Mouse (Mus musculus) limb, embryonic 10.5 days (tissue): Measurements from ENCODE around the gene Mapkap1. TPM values are rescaled to one million over a fixed set of nuclear protein-coding genes. Genes with fewer than 3 reads are reported as not detected.

Source experiments
- DNase-seq: peaks from one replicate; pipeline ENCODE4 v3.0.0-alpha.2; 2017; ENCODE audit warnings: low spot score
- H3K27ac ChIP-seq: fragments of 300-500 bp; sonication (generic); 2 replicates; pipeline ENCODE4 v1.5.1; 2016; ENCODE audit warnings: mild to moderate bottlenecking
- H3K27me3 ChIP-seq: fragments of 300-500 bp; sonication (generic); 2 replicates; pipeline ENCODE4 v1.6.1; 2016; ENCODE audit warnings: low read depth, mild to moderate bottlenecking; ENCODE audit not compliant: poor library complexity, severe bottlenecking
- H3K36me3 ChIP-seq: fragments of 300-500 bp; sonication (generic); 2 replicates; pipeline ENCODE4 v1.6.1; 2016; ENCODE audit warnings: mild to moderate bottlenecking, moderate library complexity
- H3K4me1 ChIP-seq: fragments of 300-500 bp; sonication (generic); 2 replicates; pipeline ENCODE4 v1.6.1; 2016
- H3K4me3 ChIP-seq: fragments of 300-500 bp; sonication (generic); 2 replicates; pipeline ENCODE4 v1.5.1; 2016; ENCODE audit warnings: mild to moderate bottlenecking, moderate library complexity
- H3K9me3 ChIP-seq: fragments of 300-500 bp; sonication (generic); replicated peaks from 2 replicates; pipeline ENCODE4 v1.6.1; 2016; ENCODE audit warnings: mild to moderate bottlenecking
- whole genome bisulfite sequencing: fragments of 180-500 bp; shearing (Covaris S2); methylation state at CpG from one replicate; pipeline ENCODE4 v1.1.7; 2016; 5-methylcytosine and 5-hydroxymethylcytosine counted together
- polyA plus RNA-seq: library from polyadenylated mRNA; unstranded; fragments of >200 nt; fragmentation: Nextera tagmentation; extraction: Ambion mirVana; gene quantifications from 2 replicates; pipeline ENCODE4 v1.2.1, GENCODE M21; 2016

Gene Mapkap1
- polyA plus RNA-seq, 1 experiment from 2014 or later, result 96.4 TPM

DNA sequence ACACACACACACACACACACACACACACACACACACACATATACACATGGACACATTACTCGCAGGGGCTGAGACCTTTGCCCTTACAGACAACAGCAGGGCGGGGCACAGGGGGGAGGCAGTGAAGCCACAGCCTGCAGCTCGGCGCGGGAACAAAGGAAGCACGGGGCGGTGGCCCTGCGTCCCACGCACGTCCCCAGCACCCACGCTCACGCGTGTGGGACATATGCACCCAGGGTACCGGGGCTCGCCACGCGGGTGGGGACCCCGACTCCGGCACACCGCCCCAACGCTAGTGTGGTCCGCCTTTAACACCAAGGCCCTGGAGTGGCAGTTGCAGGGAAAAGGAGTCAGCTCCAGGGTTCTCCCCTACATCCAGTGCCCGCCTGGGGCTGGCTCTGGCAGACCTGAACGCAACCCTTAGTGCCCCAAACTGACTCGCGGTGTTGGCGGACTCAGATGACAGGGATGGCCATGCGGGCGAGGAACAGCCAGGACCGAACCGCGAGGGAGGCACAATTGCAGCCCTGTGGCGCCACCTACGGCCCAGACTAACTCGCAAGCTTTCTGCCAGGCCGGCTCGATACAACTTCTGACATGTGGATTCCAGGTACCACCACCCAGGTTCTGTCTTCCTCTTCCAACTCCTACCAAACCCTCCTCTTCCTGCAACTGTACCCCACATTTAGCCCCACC is 232.5 kb downstream of the Mapkap1 start:
- Histone ChIP-seq H3K9me3 (no peaks in the 10 kb centered on the region), H3K4me3 (peak overlapping the region; percentile 55), H3K4me1 (peaks cover 35% of the 10 kb centered on the region), H3K27me3 (peaks cover 14% of the 10 kb centered on the region; the same call in 1 of the 2 replicates), H3K36me3 (no peaks in the 10 kb centered on the region), H3K27ac (peak overlapping the region; percentile 85)
- 18% methylated on average over 37 of the region's 37 CpGs for WGBS
- peak; percentile 88 for DNase-seq

DNA sequence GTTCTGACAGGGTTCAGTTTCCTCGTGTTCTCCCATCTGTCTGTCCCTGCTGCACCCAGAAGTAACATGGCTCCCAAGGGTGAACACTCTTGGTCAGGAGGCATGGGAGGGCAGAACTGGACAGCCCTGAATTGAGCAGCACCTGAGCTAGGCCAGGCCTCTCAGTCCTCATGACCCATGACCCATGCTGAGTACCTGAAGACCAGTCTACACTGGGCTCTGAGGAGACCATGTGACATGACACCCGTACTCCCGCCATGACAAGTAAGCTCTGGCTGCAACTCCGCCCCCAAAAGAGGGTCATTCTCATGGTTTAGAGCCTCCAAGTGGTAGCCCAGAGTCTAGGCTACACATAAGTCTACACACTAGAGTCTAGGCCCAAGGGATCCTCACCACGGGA is 233.2 kb downstream of the Mapkap1 start:
- Histone ChIP-seq H3K27ac (no peak overlapping the region), H3K27me3 (peaks cover 17% of the 10 kb centered on the region; the same call in 1 of the 2 replicates), H3K4me3 (no peak overlapping the region), H3K4me1 (peaks cover 38% of the 10 kb centered on the region), H3K9me3 (no peaks in the 10 kb centered on the region), H3K36me3 (no peaks in the 10 kb centered on the region)
- no peak for DNase-seq
- WGBS, result 66% methylated on average over 5 of the region's 5 CpGs

DNA sequence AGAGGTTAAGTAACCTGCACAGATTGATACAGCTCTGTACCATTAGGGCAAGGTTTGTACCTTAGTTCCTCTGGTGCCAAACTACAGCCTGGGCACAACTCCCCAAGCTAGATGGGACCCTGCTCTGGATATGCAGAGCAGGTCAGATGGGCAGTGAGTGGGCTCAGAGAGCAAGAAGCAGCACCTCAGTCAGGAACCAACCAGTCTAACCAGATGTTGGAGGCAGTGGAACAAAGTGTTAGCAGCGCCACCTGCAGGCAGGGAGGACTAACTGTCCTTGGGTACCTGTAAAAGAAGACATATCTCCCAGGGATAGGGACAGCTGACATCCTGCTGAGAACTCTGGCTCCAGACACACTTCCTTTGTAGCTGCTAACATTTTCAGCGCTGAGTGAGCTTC is 235.8 kb downstream of the Mapkap1 start:
- peaks cover 47% of the 10 kb centered on the region for H3K4me1 ChIP-seq
- H3K27me3 ChIP-seq, result peaks cover 23% of the 10 kb centered on the region
- H3K27ac ChIP-seq, result no peak overlapping the region
- DNase-seq, result peak; percentile 72
- no peaks in the 10 kb centered on the region for H3K9me3 ChIP-seq
- 28% methylated on average over 2 of the region's 2 CpGs for WGBS
- H3K4me3 ChIP-seq, result no peak overlapping the region
- H3K36me3 ChIP-seq, result no peaks in the 10 kb centered on the region

DNA sequence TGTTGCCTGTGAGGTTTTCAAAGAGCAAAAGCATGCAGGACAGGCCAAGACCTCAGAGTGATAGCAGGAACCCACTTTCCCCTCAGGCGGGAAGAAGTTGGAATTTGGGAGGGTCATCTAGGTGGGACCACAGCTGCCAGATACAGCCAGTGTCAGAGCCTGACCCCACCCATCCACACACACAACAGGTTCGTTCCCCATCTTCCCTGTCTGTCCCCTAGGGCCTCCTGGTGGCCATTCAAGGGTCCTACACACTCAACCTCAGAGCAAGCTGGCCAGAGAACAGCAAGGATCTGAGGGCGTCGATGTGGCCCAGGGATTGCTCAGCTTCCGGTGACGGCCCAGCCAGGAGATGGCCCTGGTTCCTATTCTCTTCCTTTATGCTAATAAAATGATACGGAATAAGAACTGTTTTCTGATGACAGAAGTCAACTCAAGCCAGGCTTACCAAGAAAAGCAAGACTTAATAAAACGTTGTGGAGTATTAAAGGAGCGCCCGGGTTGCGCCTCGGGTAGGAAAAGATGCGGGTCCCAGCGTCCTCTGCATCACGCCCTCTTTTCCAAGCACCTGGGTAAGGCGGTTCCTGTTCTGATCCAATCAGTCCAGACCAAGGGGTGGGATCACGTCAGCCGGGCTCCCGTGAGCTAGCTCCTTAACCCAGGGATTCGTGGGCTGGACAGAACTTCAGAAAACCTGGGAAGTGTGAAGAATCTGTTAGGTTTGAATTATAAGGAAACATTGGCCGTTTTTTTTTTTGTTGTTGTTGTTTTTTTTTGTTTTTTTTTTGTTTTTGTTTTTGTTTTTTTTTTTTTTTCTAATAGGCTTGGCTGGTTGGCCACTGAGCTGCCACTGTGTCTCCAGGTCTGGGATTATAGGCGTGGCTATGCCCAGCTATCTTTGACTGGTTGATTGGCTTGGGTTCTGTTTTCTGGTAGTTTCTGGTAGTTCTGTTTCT is 238.3 kb downstream of the Mapkap1 start:
- 31% methylated on average over 22 of the region's 22 CpGs for WGBS
- DNase-seq, result no peak
- Histone ChIP-seq H3K9me3 (no peaks in the 10 kb centered on the region), H3K4me1 (peaks cover 32% of the 10 kb centered on the region), H3K27me3 (peaks cover 14% of the 10 kb centered on the region; the same call in 1 of the 2 replicates), H3K36me3 (no peaks in the 10 kb centered on the region), H3K4me3 (no peak overlapping the region), H3K27ac (no peak overlapping the region)

DNA sequence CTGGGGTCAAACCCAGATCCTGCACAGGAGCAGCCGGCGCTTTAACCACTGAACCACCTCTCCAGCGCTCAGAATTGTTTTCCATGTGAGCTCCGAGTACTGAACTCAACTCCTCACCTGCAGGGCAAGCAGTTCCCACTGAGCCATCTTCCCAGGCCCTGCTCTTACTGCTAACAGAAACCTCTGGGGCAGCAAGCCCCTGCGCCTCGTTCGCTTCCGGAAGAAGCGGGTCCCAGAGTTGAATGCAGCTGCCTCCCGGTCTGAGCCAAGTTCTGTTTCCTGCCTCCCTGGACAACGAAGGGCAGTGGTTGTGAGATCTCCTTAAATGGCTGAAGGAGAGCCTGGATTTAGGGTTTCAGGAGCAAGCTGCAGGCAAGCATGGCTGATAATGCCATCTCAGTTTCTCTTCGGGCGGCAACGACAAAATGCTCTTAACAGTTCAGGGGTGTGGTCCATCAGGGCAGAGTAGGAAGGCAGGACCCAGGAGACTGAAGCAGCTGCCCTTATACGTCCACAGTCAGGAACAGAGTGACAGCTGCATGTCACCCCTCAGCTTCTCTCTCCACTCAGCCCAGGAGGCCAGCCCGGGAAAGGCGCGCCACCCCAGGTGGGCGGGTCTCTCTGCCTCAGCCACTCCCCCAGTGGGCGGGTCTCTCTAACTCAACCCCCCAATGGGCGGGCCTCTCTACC is 239.4 kb downstream of the Mapkap1 start:
- peak overlapping the region; percentile 36; the same call in 1 of the 2 replicates for H3K27ac ChIP-seq
- no peaks in the 10 kb centered on the region for H3K9me3 ChIP-seq
- peaks cover 25% of the 10 kb centered on the region for H3K4me1 ChIP-seq
- peak overlapping the region; percentile 53 for H3K4me3 ChIP-seq
- no peaks in the 10 kb centered on the region for H3K36me3 ChIP-seq
- WGBS, result 13% methylated on average over 21 of the region's 21 CpGs
- peak; percentile 82 for DNase-seq
- H3K27me3 ChIP-seq, result peaks cover 9% of the 10 kb centered on the region; the same call in 1 of the 2 replicates

DNA sequence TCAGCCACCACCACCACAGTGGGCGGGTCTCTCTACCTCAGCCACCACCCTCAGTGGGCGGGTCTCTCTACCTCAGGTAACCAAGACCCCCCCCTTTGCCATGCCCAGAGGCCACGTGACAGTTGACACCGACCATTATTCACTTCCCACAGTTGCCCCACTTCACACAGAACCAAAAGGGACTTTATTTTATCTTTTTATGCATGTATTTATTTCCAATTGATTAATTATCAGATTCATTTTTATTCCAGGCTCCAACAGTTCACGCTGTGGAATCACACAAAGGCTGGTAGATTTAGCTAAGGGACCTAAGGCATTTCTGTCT is 239.9 kb downstream of the Mapkap1 start:
- Histone ChIP-seq H3K27ac (peak overlapping the region; percentile 36; the same call in 1 of the 2 replicates), H3K27me3 (peaks cover 9% of the 10 kb centered on the region; the same call in 1 of the 2 replicates), H3K4me3 (peak overlapping the region; percentile 53), H3K9me3 (no peaks in the 10 kb centered on the region), H3K36me3 (no peaks in the 10 kb centered on the region), H3K4me1 (peaks cover 21% of the 10 kb centered on the region)
- 11% methylated on average over 5 of the region's 5 CpGs for WGBS
- DNase-seq, result no peak

DNA sequence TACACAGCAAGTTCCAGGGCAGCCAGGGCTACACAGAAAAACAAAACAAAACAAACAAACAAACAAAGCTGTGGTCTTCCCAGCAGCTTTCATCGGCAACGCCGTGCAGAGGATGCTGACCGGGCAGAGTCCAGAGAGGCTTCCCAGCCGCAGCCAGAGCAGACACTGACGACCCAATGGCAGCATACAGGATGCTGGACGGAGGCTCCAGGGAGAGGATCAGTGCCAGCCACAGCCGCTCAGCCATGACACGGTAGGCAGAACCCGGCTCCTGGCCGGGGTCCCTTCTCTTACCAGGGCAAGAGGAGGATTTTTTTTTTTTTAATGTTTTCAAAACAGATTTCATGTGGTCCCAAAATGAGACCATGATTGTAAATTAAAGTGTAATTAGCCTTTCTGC is 240.8 kb downstream of the Mapkap1 start:
- H3K4me3 ChIP-seq, result no peak overlapping the region
- peaks cover 9% of the 10 kb centered on the region; the same call in 1 of the 2 replicates for H3K27me3 ChIP-seq
- no peaks in the 10 kb centered on the region for H3K9me3 ChIP-seq
- H3K4me1 ChIP-seq, result peaks cover 21% of the 10 kb centered on the region
- DNase-seq, result no peak
- H3K27ac ChIP-seq, result no peak overlapping the region
- no peaks in the 10 kb centered on the region for H3K36me3 ChIP-seq
- WGBS, result 76% methylated on average over 11 of the region's 11 CpGs

DNA sequence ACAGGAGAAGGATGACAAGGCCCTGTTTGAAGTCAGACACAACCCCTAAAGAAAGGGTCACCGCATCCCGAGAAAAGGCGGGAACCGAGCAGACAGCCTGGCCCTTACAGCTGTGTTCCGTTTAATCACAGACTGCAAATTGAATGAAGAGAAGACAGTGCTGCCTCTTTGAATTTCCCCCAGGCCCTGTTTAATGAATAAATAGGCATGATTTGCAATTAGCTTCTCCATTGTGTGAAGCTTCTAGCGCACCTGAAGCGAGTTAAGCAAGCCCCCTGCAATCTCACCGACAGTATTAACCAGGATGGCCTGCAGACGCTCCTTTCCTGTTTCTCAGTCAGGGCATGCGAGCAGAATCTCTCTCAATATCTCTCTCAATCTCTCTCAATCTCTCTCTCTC is 261.2 kb downstream of the Mapkap1 start:
- Histone ChIP-seq H3K27ac (no peak overlapping the region), H3K27me3 (peaks cover 36% of the 10 kb centered on the region), H3K4me1 (peaks cover 27% of the 10 kb centered on the region), H3K4me3 (no peak overlapping the region), H3K9me3 (no peaks in the 10 kb centered on the region), H3K36me3 (no peaks in the 10 kb centered on the region)
- DNase-seq, result no peak
- 43% methylated on average over 10 of the region's 10 CpGs for WGBS

DNA sequence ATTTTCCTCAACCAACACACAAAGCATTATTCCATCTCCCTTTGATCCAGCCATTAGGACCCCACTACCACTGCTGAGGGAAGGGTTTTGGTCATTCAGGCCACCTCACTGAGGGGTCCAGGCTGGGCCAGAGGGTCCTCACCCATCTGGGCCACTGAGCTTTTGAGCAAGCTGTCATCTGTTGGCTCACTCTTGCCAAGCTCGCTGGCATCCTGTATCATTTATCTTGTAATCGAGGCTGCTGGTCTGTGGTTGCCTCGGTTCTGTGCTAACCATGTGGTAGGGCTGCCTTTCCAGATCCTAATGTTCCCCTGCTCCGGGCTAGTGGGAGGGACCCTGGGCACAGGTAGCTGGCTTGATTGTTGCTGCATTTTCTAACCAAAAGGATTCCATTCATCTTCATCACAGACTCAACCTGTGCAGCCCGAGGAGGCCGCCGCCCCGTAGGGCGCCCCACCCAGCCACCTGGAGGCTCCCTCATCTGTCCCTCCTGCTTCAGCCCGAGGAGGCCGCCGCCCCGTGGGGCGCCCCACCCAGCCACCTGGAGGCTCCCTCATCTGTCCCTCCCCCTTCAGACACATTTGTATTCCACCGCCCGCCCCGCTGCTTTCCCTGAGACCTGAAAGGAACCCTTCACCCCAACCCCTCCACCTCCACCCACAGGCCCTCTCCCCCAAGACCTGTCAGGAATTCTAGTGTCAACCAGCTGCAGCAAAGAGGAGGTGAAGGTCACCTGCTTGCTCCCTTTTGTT is 262.0 kb downstream of the Mapkap1 start:
- peaks cover 36% of the 10 kb centered on the region for H3K27me3 ChIP-seq
- no peak overlapping the region for H3K4me3 ChIP-seq
- no peaks in the 10 kb centered on the region for H3K9me3 ChIP-seq
- DNase-seq, result no peak
- WGBS, result 41% methylated on average over 17 of the region's 17 CpGs
- H3K27ac ChIP-seq, result no peak overlapping the region
- H3K36me3 ChIP-seq, result no peaks in the 10 kb centered on the region
- peaks cover 27% of the 10 kb centered on the region for H3K4me1 ChIP-seq

DNA sequence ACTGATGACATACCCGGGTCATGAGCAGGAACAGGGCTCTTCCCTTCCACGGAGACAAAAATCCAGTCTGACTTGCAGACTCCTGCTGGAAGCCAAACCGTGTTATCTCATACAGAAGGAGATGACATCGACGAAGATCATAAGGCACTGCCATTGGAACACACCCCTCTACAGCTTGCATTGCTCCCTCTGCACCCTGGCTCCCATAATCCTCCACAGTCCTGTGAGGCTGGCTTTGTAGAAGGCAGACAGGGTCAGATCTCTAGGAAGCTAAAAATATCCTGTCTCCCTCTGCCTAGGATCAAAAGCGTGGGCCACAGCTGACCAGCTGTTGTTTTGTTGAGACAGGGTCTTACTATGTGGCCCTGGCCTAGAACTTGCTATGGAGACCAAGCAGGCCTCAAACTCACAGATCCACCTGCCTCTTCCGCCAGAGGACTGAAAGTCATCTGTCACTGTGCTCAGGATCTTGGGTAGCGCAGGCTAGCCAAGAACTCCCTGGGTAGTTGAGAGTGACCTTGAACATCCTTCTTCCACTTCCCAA is 262.7 kb downstream of the Mapkap1 start:
- 66% methylated on average over 8 of the region's 8 CpGs for WGBS
- no peak overlapping the region for H3K27ac ChIP-seq
- H3K9me3 ChIP-seq, result no peaks in the 10 kb centered on the region
- H3K4me1 ChIP-seq, result peaks cover 27% of the 10 kb centered on the region
- no peak for DNase-seq
- peaks cover 36% of the 10 kb centered on the region for H3K27me3 ChIP-seq
- H3K4me3 ChIP-seq, result no peak overlapping the region
- H3K36me3 ChIP-seq, result no peaks in the 10 kb centered on the region

DNA sequence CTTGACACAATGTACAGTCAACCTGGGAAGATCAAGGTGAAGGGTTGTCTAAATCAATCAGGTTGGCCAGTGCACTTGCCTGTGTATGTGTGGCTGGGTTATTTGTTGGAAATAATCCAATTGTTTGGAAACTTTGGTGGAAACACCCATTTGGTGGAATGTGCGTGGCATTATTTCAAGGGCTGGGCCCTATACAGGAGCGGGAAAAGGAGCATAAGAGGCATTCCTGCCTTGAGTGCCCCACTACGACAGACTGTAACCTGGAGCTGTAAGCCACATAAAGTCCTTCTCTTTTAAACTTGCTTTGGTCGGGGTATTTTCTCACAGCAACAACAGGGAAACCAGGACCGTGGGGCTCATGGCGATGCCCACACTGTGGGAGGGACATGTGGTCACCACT is 263.9 kb downstream of the Mapkap1 start:
- H3K27ac ChIP-seq, result no peak overlapping the region
- WGBS, result 79% methylated on average over 6 of the region's 6 CpGs
- H3K4me1 ChIP-seq, result peaks cover 27% of the 10 kb centered on the region
- peaks cover 36% of the 10 kb centered on the region for H3K27me3 ChIP-seq
- no peaks in the 10 kb centered on the region for H3K9me3 ChIP-seq
- DNase-seq, result no peak
- no peak overlapping the region for H3K4me3 ChIP-seq
- H3K36me3 ChIP-seq, result peaks cover 10% of the 10 kb centered on the region
